Mouse (Mus musculus) Muller cell, postnatal 12 days (primary cell): ENCODE results near the gene Taok2.

Experiments used
- DNase-seq: peaks from one replicate; pipeline ENCODE4 v3.0.0-alpha.2; 2015; ENCODE audit errors: inconsistent ontology term

Taok2 gene

DNA sequence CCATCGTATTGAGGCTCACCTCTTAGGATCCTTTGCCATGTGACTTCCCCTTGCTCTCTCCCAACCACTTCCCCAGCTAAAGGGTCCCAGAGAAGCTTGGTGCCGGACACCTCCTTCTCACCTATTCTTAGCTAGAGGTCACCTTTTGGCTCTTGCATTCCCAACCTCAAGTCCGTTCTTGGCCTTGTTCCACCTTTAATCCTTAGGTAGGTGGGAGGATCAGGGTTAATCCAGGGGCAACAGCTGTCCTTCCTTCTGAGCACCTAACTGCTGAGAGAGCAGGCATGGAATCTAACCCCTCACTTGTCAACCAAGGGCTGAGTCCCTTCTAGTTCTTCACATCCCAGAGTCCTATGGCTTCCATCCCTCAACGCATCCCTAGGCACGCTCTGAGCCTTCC is 58.6 kb downstream of the Taok2 start:
- no peak for DNase-seq

DNA sequence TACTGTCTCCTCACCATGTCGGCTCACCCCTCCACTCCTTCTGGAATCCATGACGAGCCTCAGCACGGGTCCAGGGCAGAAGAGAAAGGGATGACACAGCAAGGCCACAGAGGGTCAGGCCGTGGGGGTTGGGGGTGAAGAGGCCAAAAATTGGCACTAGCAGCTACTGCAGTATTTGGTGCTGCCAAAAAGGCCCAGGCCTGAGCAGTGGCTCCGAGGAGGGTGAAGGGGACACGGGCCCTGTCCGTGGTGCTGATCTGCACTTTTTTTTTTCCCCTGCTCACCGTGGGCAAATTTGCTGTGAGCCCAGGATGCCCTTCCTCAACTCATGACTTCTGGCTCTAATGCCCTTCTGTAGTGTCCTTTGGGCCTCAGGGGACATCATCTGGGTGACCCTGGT is 59.1 kb downstream of the Taok2 start:
- DNase-seq, result peak; percentile 31

DNA sequence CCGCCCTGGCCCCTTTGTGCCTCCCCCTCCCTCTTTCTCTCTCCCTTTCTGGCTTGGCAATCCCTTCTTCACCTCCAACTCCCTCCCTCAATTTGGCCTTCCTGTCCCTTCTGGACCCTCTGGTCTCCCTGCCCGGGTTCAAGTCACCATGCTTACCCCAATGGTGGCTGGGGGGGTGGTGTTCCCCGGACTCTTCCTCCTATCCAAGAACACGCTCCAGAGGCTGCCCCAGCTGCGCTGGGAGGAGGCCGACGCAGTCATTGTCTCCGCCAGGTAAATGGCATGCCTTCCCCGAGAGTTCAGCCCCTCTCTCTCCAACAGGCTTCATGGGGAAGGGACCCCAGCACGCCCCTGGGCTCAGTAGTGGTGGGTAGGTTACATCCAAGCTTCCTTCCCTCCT is 60.6 kb downstream of the Taok2 start:
- no peak for DNase-seq

DNA sequence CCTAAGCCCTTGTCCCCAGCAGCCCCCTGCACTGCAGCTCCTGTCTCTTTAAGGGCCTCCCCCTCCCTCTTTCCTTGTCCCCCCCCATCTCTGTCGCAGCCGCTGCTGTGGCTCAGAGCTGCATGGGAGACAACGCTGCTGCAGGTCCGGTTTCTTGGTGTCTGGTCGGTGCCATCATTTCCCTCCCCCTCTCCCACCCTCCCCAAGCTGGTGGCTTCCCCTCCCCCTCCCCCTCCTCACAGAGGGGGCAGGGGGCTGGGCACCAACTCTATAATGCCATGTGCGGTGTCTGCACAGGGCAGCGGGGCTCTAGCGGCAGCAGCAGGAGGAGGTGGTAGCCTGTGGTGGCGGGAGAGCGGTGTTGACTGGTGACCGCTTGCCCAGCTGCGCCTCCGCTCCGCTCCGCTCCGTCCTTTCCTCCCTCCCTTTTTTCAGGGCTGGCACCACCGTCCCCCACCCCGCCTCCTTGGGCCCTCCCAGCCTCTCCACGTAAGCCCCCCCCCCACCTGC is 61.2 kb downstream of the Taok2 start:
- no peak for DNase-seq

DNA sequence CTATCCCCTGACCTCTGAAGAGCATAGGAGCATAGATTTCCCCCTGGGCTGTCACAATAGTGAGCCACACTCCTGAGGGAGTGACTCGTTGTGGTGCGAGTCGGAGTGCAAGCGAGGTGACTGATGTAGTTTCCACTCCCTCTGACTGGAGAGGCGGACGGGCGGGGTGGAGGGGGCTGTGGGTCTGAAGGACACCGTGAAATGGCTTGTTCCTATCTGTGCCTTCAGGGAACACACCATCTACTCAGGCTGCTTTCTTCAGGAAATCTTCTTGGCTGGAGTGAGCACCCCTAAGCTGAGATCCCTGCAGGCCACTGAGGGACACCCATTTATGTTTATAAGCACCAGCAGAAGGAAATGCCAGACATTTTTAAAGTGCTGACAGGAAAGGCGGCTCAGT is 61.8 kb downstream of the Taok2 start:
- no peak for DNase-seq

DNA sequence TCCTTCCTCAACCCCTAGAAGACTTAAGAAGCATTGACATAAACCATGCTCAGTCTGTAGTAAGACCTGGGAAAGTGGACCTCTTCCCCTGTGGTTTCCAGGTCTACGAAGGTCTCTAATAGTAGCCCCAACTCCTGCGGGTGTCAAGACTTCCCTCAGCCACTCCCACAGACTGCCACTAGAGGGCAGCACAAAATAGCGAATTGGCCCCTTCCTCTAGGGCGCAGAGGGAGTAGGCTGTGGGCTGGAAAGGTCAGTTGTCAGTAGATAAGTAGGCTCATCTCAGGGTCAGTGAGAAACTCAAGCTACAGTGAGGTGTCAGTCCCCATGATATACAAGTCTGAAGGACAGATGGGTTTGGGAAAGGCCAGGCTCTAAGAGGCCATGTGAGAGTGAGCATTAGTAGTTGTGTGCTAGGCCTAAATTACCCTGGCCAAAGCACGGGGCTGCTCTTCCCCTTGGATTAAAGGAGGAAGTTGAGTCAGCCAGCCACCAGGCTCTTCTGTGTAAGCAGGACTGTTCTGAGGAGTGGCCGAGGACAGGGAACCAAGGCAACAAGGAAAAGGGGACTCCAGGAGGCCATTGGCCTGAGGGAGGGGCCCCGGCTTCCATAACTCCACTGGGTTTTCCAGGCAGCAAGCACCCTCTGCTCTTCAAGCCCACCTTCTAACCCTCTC is 62.5 kb downstream of the Taok2 start:
- DNase-seq, result peak; percentile 58

DNA sequence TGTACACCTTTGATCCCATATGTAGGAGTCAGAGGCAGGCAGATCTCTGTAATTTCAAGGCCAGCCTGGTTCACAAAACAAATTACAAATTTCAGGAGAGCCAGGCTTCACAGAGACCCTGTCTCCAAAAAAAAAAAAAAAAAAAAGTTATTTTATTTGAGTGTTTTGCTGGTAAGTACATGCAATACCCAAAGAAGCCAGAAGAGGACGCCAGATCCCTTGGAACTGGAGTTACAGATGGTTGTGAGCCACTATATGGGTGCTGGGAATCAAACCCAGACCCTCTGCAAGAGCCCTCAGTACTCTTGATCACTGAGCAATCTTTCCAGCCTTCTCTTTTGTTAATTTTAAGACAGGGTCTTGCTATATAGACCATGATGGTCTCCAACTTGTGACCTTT is 65.7 kb downstream of the Taok2 start:
- no peak for DNase-seq

DNA sequence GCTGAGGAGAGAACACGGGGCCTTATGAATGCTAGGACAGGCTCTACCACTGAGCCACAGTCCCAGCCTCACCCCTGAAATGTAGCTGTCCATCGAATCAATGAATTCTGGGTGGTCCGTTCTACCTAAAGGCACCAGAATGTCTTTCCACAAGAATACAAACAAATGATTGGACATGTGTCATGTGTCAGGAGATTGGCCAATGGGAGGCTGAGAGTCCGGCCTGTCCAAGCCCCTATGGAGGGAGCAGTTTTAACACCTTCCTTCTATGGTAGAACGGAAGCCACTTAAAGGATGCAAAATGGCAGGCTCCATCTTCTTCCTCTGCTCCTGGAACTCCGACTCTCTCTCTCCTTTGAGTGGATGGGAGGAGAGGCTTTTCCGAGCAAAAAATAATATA is 66.9 kb downstream of the Taok2 start:
- DNase-seq, result no peak

DNA sequence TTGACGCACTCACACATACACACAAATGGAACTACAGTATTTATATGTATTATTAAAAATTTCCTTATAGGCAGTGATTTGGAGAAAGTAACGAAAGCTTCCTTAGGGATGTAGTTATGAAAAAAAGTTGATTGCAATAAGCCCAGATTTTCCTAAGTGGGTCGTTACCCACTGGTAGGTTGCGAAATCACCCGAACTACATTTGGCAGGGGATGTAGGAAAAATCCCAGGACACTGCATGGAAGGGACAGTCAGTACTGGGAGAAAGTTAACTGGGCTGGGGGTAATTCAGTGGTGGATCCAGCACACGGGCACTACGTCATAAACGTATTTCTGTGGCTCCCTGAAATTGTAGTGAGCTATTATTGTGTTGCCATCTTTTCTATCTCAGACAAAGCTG is 68.0 kb downstream of the Taok2 start:
- no peak for DNase-seq

DNA sequence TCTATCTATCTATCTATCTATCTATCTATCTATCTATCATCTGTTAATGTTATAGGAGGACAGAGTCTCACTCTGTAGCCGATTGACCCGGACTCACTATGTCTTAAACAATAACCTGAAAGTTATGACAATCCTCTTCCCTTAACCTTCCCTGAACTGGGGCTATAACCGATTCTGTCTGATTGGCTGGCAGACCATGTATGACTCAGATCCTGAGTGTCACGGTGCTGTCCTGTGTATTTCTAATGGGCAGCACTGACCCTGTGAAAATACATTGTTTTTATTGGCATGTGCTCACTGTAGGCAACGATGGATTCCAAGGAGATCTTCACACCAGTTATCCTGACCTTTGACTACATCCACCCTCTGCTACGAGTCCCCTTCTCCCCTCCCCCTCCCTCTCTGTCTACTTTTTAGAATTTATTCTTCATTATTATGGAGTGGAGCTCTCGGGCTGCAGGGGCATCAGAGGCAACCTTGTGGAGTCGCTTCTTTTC is 68.7 kb downstream of the Taok2 start:
- DNase-seq, result no peak
